Comparison of ENCODE assay signal across 8 mouse cellular contexts in genomic region chr5:123057366-123058250, GRCm38 (mm10). TPM values are rescaled to one million over a fixed set of nuclear protein-coding genes. Genes with fewer than 3 reads are reported as not detected.
DNase-seq lines count a peak whose midpoint lies in the region; ATAC-seq lines count a peak whose summit lies in the region.

No protein-coding gene starts in this region.

- peak; percentile 100 for DNase-seq in adrenal gland, adult (ENCODE audit: inconsistent age in 2 of 2, low spot score in 1 of 2)
- peak; percentile 100 for DNase-seq in embryo, embryonic 10.5 days (ENCODE audit: low spot score)
- DNase-seq in gastrocnemius, postnatal 14 days, result peak; percentile 99
- peak; percentile 99 to 100 for DNase-seq in left cerebral cortex, postnatal 10 days (ENCODE audit: extremely low spot score in 1 of 2, low spot score in 2 of 2)
- peak; percentile 98 for DNase-seq in right cerebral cortex, postnatal 25 days
- peak; percentile 98 to 99 for DNase-seq in urinary bladder, postnatal 4 days (ENCODE audit: low spot score in 2 of 2)

- ATAC-seq in inflammation-experienced regulatory T-cells, adult 6 months, result peak; percentile 93
- ATAC-seq in megakaryocyte-erythroid progenitor cell, adult 5-6 weeks (replicated peaks; ENCODE audit: low FRiP score, low TSS enrichment, poor library complexity, severe bottlenecking), result peak; percentile 97

- intact Hi-C loops in gastrocnemius, postnatal 14 days (cut with DNase I; ENCODE audit: low total_unique reads), result no loop called here
- intact Hi-C loops in left cerebral cortex, postnatal 10 days (cut with DNase I), result no loop called here

RNA-seq across cellular contexts. Expression of gene Tmem120b, which starts 10.6 kb away (rescaled TPM):
- total RNA-seq in gastrocnemius, postnatal 14 days (2021), result 10 to 100 TPM; 11.9 TPM
- polyA plus RNA-seq in inflammation-experienced regulatory T-cells, adult 6 months (2017; shearing (Covaris generic)), result 1 to 10 TPM; 1.1 to 2.1 (median 1.5) TPM
- 10 to 100 TPM; 19.5 to 23.2 TPM for total RNA-seq in left cerebral cortex, postnatal 10 days (2021)
- total RNA-seq in megakaryocyte-erythroid progenitor cell, adult 5-6 weeks (2014; fragmentation: Nextera tagmentation), result 22.0 and 24.8 TPM in 2 replicates
- total RNA-seq in megakaryocyte-erythroid progenitor cell, adult 5-6 weeks (2017), result 4.0 and 12.6 TPM in 2 replicates

RNA-seq across cellular contexts. Expression of gene Morn3, which starts 10.8 kb away (rescaled TPM):
- not detected for total RNA-seq in gastrocnemius, postnatal 14 days (2021)
- polyA plus RNA-seq in inflammation-experienced regulatory T-cells, adult 6 months (2017; shearing (Covaris generic)), result 1 to 10 TPM; 2.6 to 7.4 (median 6.1) TPM
- total RNA-seq in left cerebral cortex, postnatal 10 days (2021), result not detected
- total RNA-seq in megakaryocyte-erythroid progenitor cell, adult 5-6 weeks (2014; fragmentation: Nextera tagmentation), result not detected in 2 replicates
- total RNA-seq in megakaryocyte-erythroid progenitor cell, adult 5-6 weeks (2017), result not detected in 2 replicates

RNA-seq across cellular contexts. Expression of gene Orai1, which starts 42.7 kb away (rescaled TPM):
- total RNA-seq in gastrocnemius, postnatal 14 days (2021), result 10 to 100 TPM; 39.5 to 47.6 TPM
- 10 to 100 TPM in 1 of 3 experiments, 1 to 10 TPM in 2; 7.3 to 10.0 (median 8.0) TPM for polyA plus RNA-seq in inflammation-experienced regulatory T-cells, adult 6 months (2017; shearing (Covaris generic))
- 10 to 100 TPM in 1 of 2 experiments, 1 to 10 TPM in 1; 9.0 to 10.1 TPM for total RNA-seq in left cerebral cortex, postnatal 10 days (2021)
- 6.0 and 7.7 TPM in 2 replicates for total RNA-seq in megakaryocyte-erythroid progenitor cell, adult 5-6 weeks (2014; fragmentation: Nextera tagmentation)
- total RNA-seq in megakaryocyte-erythroid progenitor cell, adult 5-6 weeks (2017), result 3.9 and 4.9 TPM in 2 replicates

Comparison
In these comparisons a context has a peak if more than half of its experiments do, and no peak if none do; other contexts are left out.
1. Peak in every context shown above with its lines: DNase-seq and ATAC-seq.